Mouse (Mus musculus) ZHBTc4 (cell line): Measurements from ENCODE around the gene Rab24.

ENCODE experiments used
- DNase-seq: peaks from one replicate; pipeline ENCODE4 v3.0.0-alpha.2; 2011; ENCODE audit warnings: low read depth, low spot score

The Rab24 gene

DNA sequence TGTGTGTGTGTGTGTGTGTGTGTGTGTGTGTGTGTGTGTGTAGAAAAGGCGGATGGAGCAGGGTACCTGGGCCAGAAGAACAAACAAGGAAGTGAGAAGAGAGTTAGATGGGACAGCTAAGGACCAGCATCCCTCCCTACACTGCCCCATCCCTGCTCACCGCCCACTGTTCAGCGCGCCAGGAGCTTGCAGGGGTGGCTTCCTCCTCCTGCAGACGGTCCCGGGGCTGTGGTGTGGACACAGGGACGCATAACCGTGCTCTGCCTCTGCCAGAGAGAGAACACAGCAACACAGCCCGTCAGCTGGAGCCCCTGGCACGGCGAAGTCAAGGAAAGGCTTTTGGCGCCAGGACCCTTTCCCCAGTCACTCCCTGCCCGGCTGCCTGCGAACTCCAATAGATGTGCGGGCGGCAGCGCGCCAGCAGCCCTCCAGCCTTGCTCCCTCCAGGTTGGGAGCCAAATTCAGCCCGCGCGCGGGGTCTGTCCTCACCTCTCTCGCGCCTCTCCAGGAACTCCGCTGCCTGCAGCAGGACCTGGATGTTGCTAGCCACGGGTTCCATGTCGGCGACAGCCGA lies 7.5 kb upstream of the Rab24 start:
- DNase-seq = peak; percentile 71

DNA sequence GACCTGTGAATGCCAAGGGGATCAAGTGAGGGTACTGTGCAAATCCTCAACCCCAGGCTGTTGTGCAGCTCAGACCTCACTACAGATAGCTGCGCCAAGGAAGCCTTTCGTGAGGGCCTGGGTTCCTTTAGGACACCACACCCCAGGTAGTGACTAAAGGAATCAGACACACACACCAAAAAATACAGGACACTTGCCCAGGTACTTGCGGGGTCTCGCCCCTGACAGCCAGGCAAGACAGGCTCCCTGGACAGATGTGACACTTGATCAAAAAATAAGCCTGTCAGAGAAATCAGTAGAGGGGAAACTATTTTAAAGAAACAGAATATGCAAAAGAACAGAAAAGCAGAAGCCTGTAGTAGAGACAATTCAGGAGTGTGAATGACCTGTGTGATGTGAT lies 6.9 kb upstream of the Rab24 start:
- no peak for DNase-seq

DNA sequence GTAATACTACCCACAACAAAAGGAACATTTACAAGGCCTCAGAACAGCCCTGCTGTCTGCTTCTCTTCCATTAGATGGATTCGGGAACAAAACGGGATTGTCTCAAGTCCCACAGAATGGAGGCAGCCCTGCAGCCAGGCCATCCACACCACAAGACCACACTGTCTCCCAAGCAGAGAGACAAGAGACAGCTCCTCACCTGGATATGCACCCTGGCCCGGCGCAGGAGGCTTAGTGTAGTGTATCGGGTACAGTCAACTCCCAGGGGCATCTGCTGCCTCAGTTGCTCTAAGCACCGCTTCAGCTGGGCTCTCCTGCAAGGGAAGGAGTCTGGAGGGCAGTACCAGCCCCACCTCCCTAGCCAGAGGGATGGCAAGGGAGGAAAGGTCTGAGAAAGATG lies 6.4 kb upstream of the Rab24 start:
- no peak for DNase-seq

DNA sequence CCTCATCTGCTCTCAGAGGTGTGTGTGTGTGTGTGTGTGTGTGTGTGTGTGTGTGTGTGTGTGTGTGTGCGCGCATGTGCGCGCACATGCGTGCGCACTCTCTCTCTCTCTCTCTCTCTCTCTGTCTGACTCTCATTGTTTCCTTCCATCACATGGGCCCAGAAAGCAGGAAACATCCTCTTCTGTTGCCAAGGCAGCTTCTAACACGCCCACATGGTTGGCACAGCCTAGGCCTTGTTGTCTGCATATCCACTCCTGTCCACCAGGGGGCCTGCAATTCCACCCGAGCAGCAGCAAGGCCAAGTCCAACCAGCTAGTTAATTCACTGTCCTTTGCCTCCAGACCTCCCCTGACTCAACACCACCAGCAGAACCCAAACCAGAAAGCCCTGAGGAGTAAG lies 5.9 kb upstream of the Rab24 start:
- peak; percentile 93 for DNase-seq

DNA sequence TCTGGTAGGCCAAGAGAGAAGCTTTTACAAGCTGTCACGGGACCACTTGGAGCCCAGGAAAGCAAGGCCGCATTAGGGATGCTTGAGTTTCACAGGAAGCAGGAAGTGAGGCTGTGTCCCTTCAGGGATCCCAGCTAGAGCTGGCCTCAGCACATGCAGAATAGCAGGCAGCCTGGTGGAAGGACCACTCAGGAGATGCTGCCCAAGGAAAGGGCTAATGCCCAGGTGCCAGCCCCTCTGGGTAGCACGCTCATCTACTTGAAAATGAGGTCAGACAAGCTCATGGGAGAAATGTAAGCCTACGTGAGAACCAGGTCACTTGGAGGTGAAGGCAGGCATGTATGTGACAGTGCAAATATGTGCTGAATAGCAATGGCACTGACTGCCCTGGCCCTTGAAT lies 5.4 kb upstream of the Rab24 start:
- no peak for DNase-seq

DNA sequence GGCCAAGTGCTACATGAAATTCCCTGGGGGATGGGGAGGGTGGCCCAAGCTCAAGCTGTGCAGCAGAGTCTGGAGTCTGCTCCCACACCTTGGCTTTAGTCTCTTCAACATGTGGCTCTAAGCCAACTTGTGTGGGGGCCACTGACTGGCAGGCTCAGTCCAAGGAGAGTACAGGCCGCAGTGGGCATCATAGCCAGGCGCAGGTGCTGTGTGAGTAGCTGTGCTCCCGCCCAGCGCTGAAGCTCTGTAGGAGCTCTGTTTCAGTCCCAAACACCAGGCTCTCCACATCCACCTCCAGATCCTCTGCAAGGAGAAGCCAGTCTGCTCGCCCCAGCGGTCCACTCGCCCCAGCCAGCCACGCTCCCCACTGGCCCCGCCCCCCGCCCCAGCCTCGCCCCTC lies 3.9 kb upstream of the Rab24 start:
- peak; percentile 72 for DNase-seq

DNA sequence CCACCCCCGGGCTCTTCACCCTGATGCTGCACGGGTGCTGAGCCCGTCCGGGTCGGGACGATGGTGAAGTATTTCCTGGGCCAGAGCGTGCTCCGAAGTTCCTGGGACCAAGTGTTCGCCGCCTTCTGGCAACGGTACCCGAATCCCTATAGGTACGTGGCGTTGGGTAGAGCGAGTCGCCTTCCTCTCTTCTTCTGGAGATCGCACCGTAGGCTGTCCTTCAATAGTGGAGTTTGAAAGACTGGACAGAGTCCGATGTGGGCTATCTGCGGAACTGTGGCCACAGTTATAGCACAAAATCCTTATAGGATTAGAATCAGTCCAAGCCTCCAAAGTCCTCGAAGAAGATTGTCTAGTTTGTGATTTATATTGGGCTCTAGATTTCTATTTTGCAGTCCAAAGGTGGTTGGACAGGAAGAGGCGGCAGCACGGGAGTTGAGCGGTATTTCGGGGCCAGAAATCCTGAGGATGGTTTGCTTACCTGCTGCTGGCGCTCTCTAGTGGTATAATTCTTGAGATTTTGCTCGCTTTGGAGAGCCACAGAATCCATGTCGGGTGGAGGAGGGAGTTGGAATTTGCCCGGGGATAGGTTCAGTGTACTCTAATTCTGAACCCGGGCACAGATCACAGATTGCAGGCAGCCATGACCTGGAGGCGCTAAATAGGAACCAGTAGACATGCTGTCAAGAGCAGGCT lies 532 bp upstream of the Rab24 start:
- peak; percentile 78 for DNase-seq

DNA sequence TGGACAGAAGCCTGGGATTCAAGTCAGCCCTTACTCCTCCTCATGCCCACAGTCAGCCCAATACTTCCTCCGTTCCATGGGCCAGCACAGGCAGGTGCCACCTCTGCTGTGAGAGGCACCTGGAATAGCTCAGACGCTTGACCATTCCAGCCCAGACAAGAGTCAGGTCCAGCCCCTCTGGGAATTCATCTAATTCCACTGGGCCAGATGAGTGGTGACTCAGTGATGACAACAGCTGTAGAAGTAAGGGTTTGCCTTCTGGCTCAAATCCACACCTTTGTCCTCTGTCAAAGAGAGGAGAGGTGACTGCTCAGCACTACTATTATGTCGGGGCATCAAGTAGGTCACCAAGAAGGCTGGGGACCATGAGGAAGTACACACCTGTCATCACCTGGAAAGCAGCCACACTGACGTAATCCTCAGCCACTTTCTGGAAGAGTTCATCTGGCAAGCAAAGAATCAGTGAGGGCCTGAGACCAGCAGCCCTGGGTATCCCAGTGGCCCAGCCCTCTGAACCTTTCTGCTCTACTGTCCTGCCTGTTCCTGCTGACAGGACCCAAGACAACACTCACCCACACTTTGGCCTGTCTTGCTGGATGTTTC lies 1.7 kb downstream of the Rab24 start, which contains the start of gene Prelid1:
Gene Prelid1 (plus strand): TSS at position 570 of the 603 bp plus-strand sequence.
- no peak for DNase-seq

DNA sequence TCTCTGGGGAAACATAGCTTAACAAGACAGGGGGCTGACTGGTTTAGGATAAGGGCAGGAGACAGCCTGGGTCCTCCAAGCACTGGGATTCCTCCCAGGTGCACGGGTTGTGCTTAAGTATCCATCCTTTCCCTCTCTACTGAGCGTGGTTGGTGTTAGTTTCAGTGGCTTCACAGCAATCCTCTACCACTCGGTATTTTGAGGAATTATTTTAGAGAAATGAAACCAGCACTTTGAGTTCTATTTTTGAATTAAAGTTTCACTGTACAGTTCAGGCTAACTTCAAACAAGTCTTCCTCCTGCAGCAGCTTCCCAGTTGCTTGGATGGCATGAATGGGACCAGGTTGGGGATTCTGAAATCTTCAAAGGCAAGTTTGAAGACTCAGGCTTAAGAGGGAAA lies 3.4 kb downstream of the Rab24 start:
- DNase-seq = no peak

DNA sequence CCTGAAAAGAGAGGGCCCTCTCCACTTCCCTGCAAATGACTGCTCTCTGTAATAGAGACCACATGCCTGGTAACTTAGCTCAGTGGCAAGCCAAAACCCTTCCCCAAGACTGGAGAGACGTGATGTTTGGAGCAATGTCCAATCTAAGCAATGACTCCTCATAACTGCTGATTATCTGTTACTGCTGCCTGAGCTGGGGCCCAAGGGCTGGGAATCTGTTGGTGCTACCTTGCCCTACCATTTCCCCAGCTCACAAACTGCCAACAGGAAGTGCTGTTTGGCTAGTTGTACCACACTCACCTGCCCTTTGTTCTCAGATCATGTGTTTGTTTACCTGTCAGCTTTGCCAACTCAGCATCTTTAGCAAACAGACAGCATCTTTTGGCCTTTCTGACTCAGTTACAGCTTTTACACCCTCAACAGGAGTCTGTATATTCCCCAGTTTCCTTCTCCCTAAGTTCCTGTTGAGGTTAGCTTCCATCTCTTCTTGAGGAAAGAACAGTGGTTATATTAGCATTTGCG lies 6.8 kb downstream of the Rab24 start:
- no peak for DNase-seq

DNA sequence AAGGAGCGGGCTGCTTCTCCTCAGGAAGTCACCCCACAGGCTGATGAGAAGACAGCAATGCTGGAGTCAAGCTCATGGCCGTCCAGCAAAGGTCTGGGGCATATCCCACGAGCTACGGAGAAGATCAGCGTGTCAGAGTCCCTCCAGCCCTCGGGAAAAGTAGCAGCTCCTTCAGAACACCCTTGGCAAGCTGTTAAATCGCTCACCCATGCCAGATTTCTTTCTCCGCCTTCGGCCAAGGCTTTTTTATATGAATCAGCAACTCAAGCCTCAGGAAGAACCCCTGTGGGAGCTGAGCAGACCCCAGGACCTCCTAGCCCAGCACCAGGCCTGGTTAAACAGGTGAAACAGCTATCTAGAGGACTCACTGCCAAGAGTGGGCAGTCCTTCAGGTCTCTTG lies 8.7 kb downstream of the Rab24 start:
- no peak for DNase-seq

DNA sequence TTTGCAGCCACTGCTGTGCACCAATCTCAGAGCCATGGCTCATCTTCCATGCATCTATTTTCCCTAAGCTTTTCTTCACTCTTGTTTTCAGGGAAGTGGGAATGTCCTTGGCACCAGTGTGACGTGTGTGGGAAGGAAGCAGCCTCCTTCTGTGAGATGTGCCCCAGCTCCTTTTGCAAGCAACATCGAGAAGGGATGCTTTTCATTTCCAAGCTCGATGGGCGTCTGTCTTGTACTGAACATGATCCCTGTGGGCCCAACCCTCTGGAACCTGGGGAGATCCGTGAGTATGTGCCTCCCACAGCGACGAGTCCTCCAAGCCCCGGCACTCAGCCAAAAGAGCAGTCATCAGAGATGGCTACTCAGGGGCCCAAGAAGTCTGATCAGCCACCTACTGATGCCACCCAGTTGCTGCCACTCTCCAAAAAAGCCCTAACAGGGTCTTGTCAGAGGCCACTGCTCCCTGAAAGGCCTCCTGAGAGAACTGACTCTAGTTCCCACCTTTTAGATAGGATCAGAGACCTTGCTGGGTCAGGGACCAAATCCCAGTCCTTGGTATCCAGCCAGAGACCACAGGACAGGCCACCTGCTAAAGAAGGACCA lies 9.6 kb downstream of the Rab24 start:
- no peak for DNase-seq

DNA sequence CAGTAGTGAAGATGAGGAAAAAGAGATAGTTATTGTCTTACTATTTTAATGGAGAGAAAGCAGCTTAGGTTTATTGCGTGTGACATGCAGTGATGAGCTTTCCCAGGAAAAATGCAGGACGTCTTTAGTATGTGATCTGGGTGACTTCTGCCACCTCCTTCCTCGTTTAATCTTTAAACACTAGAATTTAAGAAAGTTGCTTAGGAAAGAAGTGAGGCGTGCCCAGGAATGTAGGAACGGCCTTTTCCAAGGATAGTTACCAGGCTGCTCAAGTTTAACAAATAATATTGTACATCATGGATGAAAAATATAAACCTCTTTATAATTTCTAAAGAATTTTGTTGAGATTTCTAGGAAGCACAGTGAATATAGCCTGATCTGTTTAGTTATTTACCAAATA lies 20.8 kb downstream of the Rab24 start:
- no peak for DNase-seq

DNA sequence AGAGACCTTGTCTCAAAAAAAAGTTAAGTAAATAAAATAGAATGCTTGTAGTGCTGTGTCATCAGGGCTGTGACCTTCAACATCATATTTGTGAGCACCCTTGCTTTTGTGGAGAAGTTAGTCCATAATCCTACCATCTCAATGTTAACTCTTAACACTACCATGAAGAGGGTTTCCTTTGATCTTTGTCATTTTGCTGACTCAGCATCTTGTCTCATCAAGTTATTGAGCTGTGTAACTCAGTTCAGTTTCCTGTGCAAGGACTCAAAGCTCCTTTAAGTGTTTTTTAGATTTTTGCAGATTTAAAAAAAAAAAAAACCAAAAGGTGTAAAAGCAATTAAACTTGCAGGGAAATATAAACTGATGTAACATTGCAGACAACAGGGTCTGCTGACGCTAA lies 25.0 kb downstream of the Rab24 start:
- DNase-seq = no peak

DNA sequence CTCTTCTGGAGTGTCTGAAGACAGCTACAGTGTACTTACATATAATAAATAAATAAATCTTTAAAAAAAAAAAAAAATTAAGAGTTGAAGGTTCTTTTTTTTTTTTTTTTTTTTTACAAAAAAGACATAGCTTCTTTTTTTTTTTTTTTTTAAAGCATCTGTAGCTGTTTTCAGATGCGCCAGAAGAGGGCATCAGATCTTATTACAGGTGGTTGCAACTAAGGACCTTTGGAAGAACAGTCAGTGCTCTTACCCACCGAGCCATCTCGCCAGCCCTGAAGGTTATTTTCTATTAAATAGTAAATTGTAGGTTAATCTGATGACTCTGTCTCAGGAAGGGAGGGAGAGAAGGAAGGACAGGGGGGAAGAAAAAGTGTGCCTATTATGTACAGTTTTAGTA lies 32.9 kb downstream of the Rab24 start:
- DNase-seq = peak; percentile 56

DNA sequence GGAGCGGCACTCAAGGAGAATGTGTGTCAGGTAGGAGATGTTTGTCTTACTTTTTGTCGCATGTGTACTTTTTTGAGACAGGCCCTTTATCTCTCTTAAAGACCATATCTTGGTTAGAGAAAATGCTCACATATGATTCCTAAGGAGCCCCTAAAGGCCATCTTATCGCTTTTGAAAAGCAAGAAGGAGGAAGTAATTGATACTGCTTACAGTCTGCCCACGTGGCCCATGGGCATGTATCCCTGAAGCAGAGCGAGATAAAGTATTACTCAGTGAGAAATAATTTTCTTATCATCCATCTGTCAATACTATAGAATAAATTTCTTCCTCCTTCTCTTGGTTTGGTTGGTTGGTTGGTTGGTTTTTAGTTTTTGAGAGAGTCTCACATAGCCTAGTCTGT lies 44.1 kb downstream of the Rab24 start:
- DNase-seq = no peak

DNA sequence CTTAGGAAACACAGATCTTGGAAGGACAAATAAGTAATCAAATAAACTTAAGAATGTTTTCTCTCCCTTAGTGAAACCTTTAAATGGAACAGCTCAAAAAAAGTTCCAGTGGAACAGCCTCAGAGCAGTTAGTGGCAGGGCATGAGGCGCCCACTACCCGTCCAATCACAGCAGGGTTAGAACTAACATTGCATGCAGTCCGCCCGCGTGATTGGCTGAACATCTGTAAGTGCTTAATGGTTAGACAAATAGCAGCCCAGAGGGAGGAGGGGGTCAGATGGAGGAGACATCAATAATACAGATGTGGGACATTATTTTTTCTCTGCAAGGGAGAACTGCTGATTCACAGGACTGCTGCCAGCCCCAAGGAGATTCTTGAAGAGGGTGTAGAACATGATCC lies 44.5 kb downstream of the Rab24 start:
- peak; percentile 64 for DNase-seq
